Mouse (Mus musculus) layer of hippocampus, adult 9-11 months (tissue): ENCODE measurements around the gene Ctsz.

Experiments
- DNase-seq: peaks from one replicate; pipeline ENCODE4 v3.0.0; 2022

Ctsz gene

DNA sequence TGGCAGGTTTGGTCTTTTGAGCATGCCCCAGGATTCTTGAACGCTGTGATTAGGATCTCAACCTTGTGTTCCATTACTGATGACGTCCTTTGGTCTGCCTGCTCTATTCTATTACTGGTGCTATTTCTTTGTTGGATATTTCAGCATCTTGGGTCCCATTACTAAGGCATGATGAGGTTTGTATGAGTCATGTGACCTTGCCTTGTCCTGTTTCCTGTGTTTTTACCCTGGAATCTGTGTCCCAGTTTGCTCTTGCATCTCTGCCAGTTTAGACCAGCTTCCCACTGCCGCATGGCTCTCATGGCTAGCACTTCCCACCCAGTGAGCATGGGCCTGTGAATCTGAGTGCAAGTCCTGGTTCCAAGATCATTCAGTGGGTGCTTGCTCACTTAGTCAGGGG lies 46.9 kb downstream of the Ctsz start:
- no peak for DNase-seq

DNA sequence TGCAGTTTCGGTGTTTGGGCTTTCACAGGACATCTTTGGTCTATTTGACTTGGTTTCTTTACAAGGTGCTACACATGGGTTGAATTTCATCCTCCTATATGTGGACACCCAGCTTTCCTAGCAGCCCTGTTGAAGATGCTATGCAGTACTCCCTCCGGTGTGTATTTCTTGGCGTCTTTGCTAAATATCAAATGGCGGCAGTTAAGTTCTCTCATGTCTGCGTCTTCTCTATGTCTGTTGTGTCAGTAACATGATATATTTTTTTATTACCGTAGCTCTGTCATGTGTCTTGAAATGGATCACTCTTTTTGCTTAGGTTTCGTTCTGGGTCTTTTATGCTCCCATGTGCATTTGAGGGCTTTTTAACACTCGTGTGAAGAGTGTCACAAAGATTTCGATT lies 57.8 kb downstream of the Ctsz start:
- no peak for DNase-seq
